ENCODE assay signal across 8 mouse cellular contexts in genomic region chr17:37210884-37211768, GRCm38 (mm10). TPM values are rescaled to one million over a fixed set of nuclear protein-coding genes. Genes with fewer than 3 reads are reported as not detected.
DNase-seq lines count a peak whose midpoint lies in the region; ATAC-seq and TF ChIP-seq lines count a peak whose summit lies in the region.

No protein-coding gene starts in this region.

- no peak overlapping the region for H3K9ac ChIP-seq in intestine, embryonic 15.5 days

- no peak for TF ChIP-seq CTCF in olfactory bulb, adult 2 months (IDR thresholded peaks at IDR 0.05; ENCODE audit: insufficient read depth, low read depth, low read length)
- TF ChIP-seq CTCF in gastrocnemius, adult 2 months (IDR thresholded peaks at IDR 0.05): no peak

- no peaks in the 10 kb centered on the region for H3K4me1 ChIP-seq in intestine, embryonic 15.5 days (replicated peaks)
- H3K4me1 ChIP-seq in olfactory bulb, adult 2 months (ENCODE audit: control insufficient read depth, insufficient read depth, low read length): peaks cover 8% of the 10 kb centered on the region

- peak; percentile 3 for DNase-seq in layer of hippocampus, postnatal 36 days
- DNase-seq in layer of hippocampus, postnatal 14 days (ENCODE audit: low spot score in 2 of 2): no peak
- peak; percentile 25 for DNase-seq in embryo, embryonic 11 days
- DNase-seq in lung, postnatal 14 days: no peak
- no peak for DNase-seq in gastrocnemius, adult 2 months
- no peak for DNase-seq in thymus, postnatal 25 days

- peak overlapping the region; percentile 19 for H3K4me3 ChIP-seq in intestine, embryonic 15.5 days (replicated peaks)
- H3K4me3 ChIP-seq in olfactory bulb, adult 2 months (ENCODE audit: insufficient read depth, low read depth, low read length): peak overlapping the region; percentile 8; the same call in 1 of the 2 replicates
- H3K4me3 ChIP-seq in gastrocnemius, adult 2 months: no peak overlapping the region

- no peak for ATAC-seq in intestine, embryonic 15.5 days

- no peak for TF ChIP-seq POLR2A in olfactory bulb, adult 2 months (IDR thresholded peaks at IDR 0.05; ENCODE audit: insufficient read depth, low read depth, low read length)

- no peak overlapping the region for H3K27ac ChIP-seq in intestine, embryonic 15.5 days
- no peak overlapping the region for H3K27ac ChIP-seq in olfactory bulb, adult 2 months (ENCODE audit: insufficient read depth, low read depth, low read length)
- H3K27ac ChIP-seq in gastrocnemius, adult 2 months: no peak overlapping the region

- H3K4me2 ChIP-seq in intestine, embryonic 15.5 days (replicated peaks): peak overlapping the region; percentile 57

- intact Hi-C loops in gastrocnemius, adult 2 months (cut with DNase I): no loop called here

- H3K36me3 ChIP-seq in intestine, embryonic 15.5 days: no peaks in the 10 kb centered on the region

- H3K9me3 ChIP-seq in intestine, embryonic 15.5 days: no peaks in the 10 kb centered on the region

- 15% methylated on average over 40 of the region's 40 CpGs for WGBS in intestine, embryonic 15.5 days
- 20% methylated on average over 40 of the region's 40 CpGs for WGBS in olfactory bulb, adult 2 months

- H3K27me3 ChIP-seq in intestine, embryonic 15.5 days (replicated peaks): peaks cover 12% of the 10 kb centered on the region

RNA-seq across cellular contexts. Expression of gene Olfr95, which starts 1.8 kb away (rescaled TPM):
- total RNA-seq in layer of hippocampus, postnatal 36 days (2021): not detected
- not detected for total RNA-seq in layer of hippocampus, postnatal 14 days (2021)
- not detected in 2 replicates for polyA plus RNA-seq in intestine, embryonic 15.5 days (2015; fragmentation: Nextera tagmentation; extraction: Ambion mirVana)
- polyA plus RNA-seq in olfactory bulb, adult 2 months (2012; ENCODE audit: insufficient read depth, insufficient read length, low replicate concordance, missing spikeins): not detected in 2 replicates
- total RNA-seq in gastrocnemius, adult 2 months (2021): not detected

RNA-seq across cellular contexts. Expression of gene Olfr96, which starts 8.8 kb away (rescaled TPM):
- not detected for total RNA-seq in layer of hippocampus, postnatal 36 days (2021)
- not detected for total RNA-seq in layer of hippocampus, postnatal 14 days (2021)
- polyA plus RNA-seq in intestine, embryonic 15.5 days (2015; fragmentation: Nextera tagmentation; extraction: Ambion mirVana): not detected in 2 replicates
- polyA plus RNA-seq in olfactory bulb, adult 2 months (2012; ENCODE audit: insufficient read depth, insufficient read length, low replicate concordance, missing spikeins): not detected in 2 replicates
- not detected for total RNA-seq in gastrocnemius, adult 2 months (2021)

RNA-seq across cellular contexts. Expression of gene Olfr94, which starts 10.3 kb away (rescaled TPM):
- total RNA-seq in layer of hippocampus, postnatal 36 days (2021): not detected
- total RNA-seq in layer of hippocampus, postnatal 14 days (2021): not detected
- not detected in 2 replicates for polyA plus RNA-seq in intestine, embryonic 15.5 days (2015; fragmentation: Nextera tagmentation; extraction: Ambion mirVana)
- not detected in 2 replicates for polyA plus RNA-seq in olfactory bulb, adult 2 months (2012; ENCODE audit: insufficient read depth, insufficient read length, low replicate concordance, missing spikeins)
- not detected for total RNA-seq in gastrocnemius, adult 2 months (2021)

RNA-seq across cellular contexts. Expression of gene Ubd, which starts 17.4 kb away (rescaled TPM):
- total RNA-seq in layer of hippocampus, postnatal 36 days (2021): not detected
- total RNA-seq in layer of hippocampus, postnatal 14 days (2021): not detected
- polyA plus RNA-seq in intestine, embryonic 15.5 days (2015; fragmentation: Nextera tagmentation; extraction: Ambion mirVana): not detected in 2 replicates
- not detected in 2 replicates for polyA plus RNA-seq in olfactory bulb, adult 2 months (2012; ENCODE audit: insufficient read depth, insufficient read length, low replicate concordance, missing spikeins)
- total RNA-seq in gastrocnemius, adult 2 months (2021): not detected

RNA-seq across cellular contexts. Expression of gene Olfr97, which starts 26.0 kb away (rescaled TPM):
- not detected for total RNA-seq in layer of hippocampus, postnatal 36 days (2021)
- not detected for total RNA-seq in layer of hippocampus, postnatal 14 days (2021)
- polyA plus RNA-seq in intestine, embryonic 15.5 days (2015; fragmentation: Nextera tagmentation; extraction: Ambion mirVana): not detected in 2 replicates
- not detected in 2 replicates for polyA plus RNA-seq in olfactory bulb, adult 2 months (2012; ENCODE audit: insufficient read depth, insufficient read length, low replicate concordance, missing spikeins)
- total RNA-seq in gastrocnemius, adult 2 months (2021): not detected

Comparison
In these comparisons a context has a peak if more than half of its experiments do, and no peak if none do; other contexts are left out.
1. DNase-seq: peak in layer of hippocampus, postnatal 36 days (2 of 2) and embryo, embryonic 11 days (single experiment); none in layer of hippocampus, postnatal 14 days (0 of 2), lung, postnatal 14 days (single experiment), gastrocnemius, adult 2 months (single experiment) and thymus, postnatal 25 days (single experiment).